Mouse (Mus musculus): ENCODE results near the gene Pde6h. TPM values are rescaled to one million over a fixed set of nuclear protein-coding genes. Genes with fewer than 3 reads are reported as not detected.

The Pde6h gene
- polyA plus RNA-seq, 1 experiment from 2014 or later = 0.20 TPM

GRCm38 (mm10) chr6:137011187-137011586 is 87.6 kb downstream of the Pde6h start:
- no peaks in the 10 kb centered on the region for H3K4me1 ChIP-seq (replicated peaks; ENCODE audit: control insufficient read depth, insufficient read depth, low read length)
- no peaks in the 10 kb centered on the region for H3K27me3 ChIP-seq (ENCODE audit: control insufficient read depth, insufficient read depth, low read depth, low read length)
- H3K4me3 ChIP-seq (ENCODE audit: low read length) = no peak overlapping the region
- no peak overlapping the region for H3K9ac ChIP-seq (ENCODE audit: low read length)
- WGBS = 58% methylated on average over 5 of the region's 5 CpGs
- no peak for ATAC-seq (ENCODE audit: low read depth)
- no peak overlapping the region for H3K4me2 ChIP-seq (ENCODE audit: low read depth, low read length)
- H3K27ac ChIP-seq (ENCODE audit: low read length) = no peak overlapping the region
- H3K9me3 ChIP-seq (ENCODE audit: control insufficient read depth, low read length) = no peaks in the 10 kb centered on the region
- no peaks in the 10 kb centered on the region for H3K36me3 ChIP-seq (ENCODE audit: control insufficient read depth, insufficient read depth, low read length)

- H3K4me3 ChIP-seq (ENCODE audit: low read length) = no peak overlapping the region
- no peak overlapping the region for H3K4me2 ChIP-seq (ENCODE audit: low read depth, low read length)
- no peak overlapping the region for H3K9ac ChIP-seq (ENCODE audit: low read length)
- H3K27ac ChIP-seq (ENCODE audit: low read length) = no peak overlapping the region
- no peaks in the 10 kb centered on the region for H3K9me3 ChIP-seq (ENCODE audit: control insufficient read depth, low read length)
- no peaks in the 10 kb centered on the region for H3K36me3 ChIP-seq (ENCODE audit: control insufficient read depth, insufficient read depth, low read length)
- H3K4me1 ChIP-seq (replicated peaks; ENCODE audit: control insufficient read depth, insufficient read depth, low read length) = no peaks in the 10 kb centered on the region
- WGBS = 57% methylated on average over 6 of the region's 6 CpGs
- no peaks in the 10 kb centered on the region for H3K27me3 ChIP-seq (ENCODE audit: control insufficient read depth, insufficient read depth, low read depth, low read length)
- ATAC-seq (ENCODE audit: low read depth) = no peak
These were observed 90.7 kb downstream of the Pde6h start for GRCm38 (mm10) chr6:137014346-137014745.

- no peaks in the 10 kb centered on the region for H3K27me3 ChIP-seq (ENCODE audit: control insufficient read depth, insufficient read depth, low read depth, low read length)
- H3K27ac ChIP-seq (ENCODE audit: low read length) = no peak overlapping the region
- no peak for ATAC-seq (ENCODE audit: low read depth)
- WGBS = 83% methylated on average over 7 of the region's 7 CpGs
- no peak overlapping the region for H3K4me2 ChIP-seq (ENCODE audit: low read depth, low read length)
- H3K4me1 ChIP-seq (replicated peaks; ENCODE audit: control insufficient read depth, insufficient read depth, low read length) = no peaks in the 10 kb centered on the region
- H3K4me3 ChIP-seq (ENCODE audit: low read length) = no peak overlapping the region
- no peak overlapping the region for H3K9ac ChIP-seq (ENCODE audit: low read length)
- no peaks in the 10 kb centered on the region for H3K36me3 ChIP-seq (ENCODE audit: control insufficient read depth, insufficient read depth, low read length)
- H3K9me3 ChIP-seq (ENCODE audit: control insufficient read depth, low read length) = no peaks in the 10 kb centered on the region
These were observed 93.8 kb downstream of the Pde6h start for GRCm38 (mm10) chr6:137017216-137017973.

Other genes starting within 250 kb of the Pde6h start
- gene Gucy2c, start 142.1 kb upstream of the Pde6h start, polyA plus RNA-seq (2015; fragmentation: Nextera tagmentation; extraction: Ambion mirVana) = 0.13 and 0.21 TPM in 2 replicates
- gene Hist4h4, start 119.4 kb upstream of the Pde6h start, polyA plus RNA-seq (2015; fragmentation: Nextera tagmentation; extraction: Ambion mirVana) = 0.93 and 1.1 TPM in 2 replicates
- gene H2afj, start 115.6 kb upstream of the Pde6h start, polyA plus RNA-seq (2015; fragmentation: Nextera tagmentation; extraction: Ambion mirVana) = 121 and 141 TPM in 2 replicates
- gene BC049715, start 96.2 kb upstream of the Pde6h start, polyA plus RNA-seq (2015; fragmentation: Nextera tagmentation; extraction: Ambion mirVana) = 0.87 and 1.7 TPM in 2 replicates
- 91.1 and 107 TPM in 2 replicates for gene Wbp11, start 95.6 kb upstream of the Pde6h start, polyA plus RNA-seq (2015; fragmentation: Nextera tagmentation; extraction: Ambion mirVana)
- gene Smco3, start 88.4 kb upstream of the Pde6h start, polyA plus RNA-seq (2015; fragmentation: Nextera tagmentation; extraction: Ambion mirVana) = 3.3 and 3.5 TPM in 2 replicates
- gene Art4, start 66.1 kb upstream of the Pde6h start, polyA plus RNA-seq (2015; fragmentation: Nextera tagmentation; extraction: Ambion mirVana) = 7.1 and 7.8 TPM in 2 replicates
- gene Mgp, start 48.0 kb upstream of the Pde6h start, polyA plus RNA-seq (2015; fragmentation: Nextera tagmentation; extraction: Ambion mirVana) = 1,118 and 1,160 TPM in 2 replicates
- 0.35 and 0.97 TPM in 2 replicates for gene Erp27, start 1.7 kb upstream of the Pde6h start, polyA plus RNA-seq (2015; fragmentation: Nextera tagmentation; extraction: Ambion mirVana)
- gene Arhgdib, start 18.1 kb downstream of the Pde6h start, polyA plus RNA-seq (2015; fragmentation: Nextera tagmentation; extraction: Ambion mirVana) = 85.2 and 98.2 TPM in 2 replicates
- gene Rerg, start 246.7 kb downstream of the Pde6h start, polyA plus RNA-seq (2015; fragmentation: Nextera tagmentation; extraction: Ambion mirVana) = 24.9 and 25.0 TPM in 2 replicates